Mouse (Mus musculus) central nervous system, embryonic 14 days (tissue): Measurements from ENCODE around the gene Fasn. TPM values are rescaled to one million over a fixed set of nuclear protein-coding genes. Genes with fewer than 3 reads are reported as not detected.

ENCODE experiments used
- polyA plus RNA-seq: library from polyadenylated mRNA; depleted of rRNA; stranded (reverse); fragments of >200 nt; gene quantifications from 2 replicates; pipeline ENCODE4 v1.2.3, GENCODE M21; 2012; rRNA removed

Fasn gene
- 238 and 256 TPM in 2 replicates for polyA plus RNA-seq

GRCm38 (mm10) chr11:120823956-120824786 is at the start of gene Fasn:
Fasn (minus strand) TSS chr11:120824547.

GRCm38 (mm10) chr11:120795756-120796613 is 28.4 kb downstream of the Fasn start, which contains the start of gene Dus1l:
Dus1l (minus strand) TSS chr11:120796403.

GRCm38 (mm10) chr11:120784064-120784791 is 40.1 kb downstream of the Fasn start, which contains the start of the genes Rfng and Gps1:
Rfng (minus strand) TSS chr11:120784207.
Gps1 (plus strand) TSS chr11:120784272.

GRCm38 (mm10) chr11:120762672-120763041 is 61.7 kb downstream of the Fasn start, which contains the start of gene Hmga1b:
Hmga1b (plus strand) TSS chr11:120762794.

Other genes with a start within 250 kb of the Fasn start
- 455 and 517 TPM in 2 replicates for gene Arhgdia, start 242.9 kb downstream of the Fasn start, polyA plus RNA-seq
- 136 and 151 TPM in 2 replicates for gene Alyref, start 226.2 kb downstream of the Fasn start, polyA plus RNA-seq
- gene Anapc11, start 226.1 kb downstream of the Fasn start, polyA plus RNA-seq, result 168 and 170 TPM in 2 replicates
- 0.73 and 1.2 TPM in 2 replicates for gene Npb, start 216.1 kb downstream of the Fasn start, polyA plus RNA-seq
- 272 and 279 TPM in 2 replicates for gene Pcyt2, start 206.6 kb downstream of the Fasn start, polyA plus RNA-seq
- gene Sirt7, start 199.3 kb downstream of the Fasn start, polyA plus RNA-seq, result 74.5 and 74.8 TPM in 2 replicates
- 52.3 and 57.4 TPM in 2 replicates for gene Mafg, start 190.9 kb downstream of the Fasn start, polyA plus RNA-seq
- 22.8 and 29.0 TPM in 2 replicates for gene Pycr1, start 180.8 kb downstream of the Fasn start, polyA plus RNA-seq
- 0.11 and 0.58 TPM in 2 replicates for gene Myadml2, start 176.4 kb downstream of the Fasn start, polyA plus RNA-seq
- gene Notum, start 163.4 kb downstream of the Fasn start, polyA plus RNA-seq, result 1.9 and 3.2 TPM in 2 replicates
- 88.0 and 94.4 TPM in 2 replicates for gene Aspscr1, start 151.6 kb downstream of the Fasn start, polyA plus RNA-seq
- gene Cenpx, start 110.8 kb downstream of the Fasn start, polyA plus RNA-seq, result 71.4 and 77.3 TPM in 2 replicates
- 125 and 127 TPM in 2 replicates for gene Lrrc45, start 110.6 kb downstream of the Fasn start, polyA plus RNA-seq
- 346 and 390 TPM in 2 replicates for gene Rac3, start 103.1 kb downstream of the Fasn start, polyA plus RNA-seq
- 11.1 and 11.3 TPM in 2 replicates for gene Dcxr, start 97.3 kb downstream of the Fasn start, polyA plus RNA-seq
- 0.57 and 5.7 TPM in 2 replicates for gene Cbr2, start 92.4 kb downstream of the Fasn start, polyA plus RNA-seq
- gene Hmga1b, start 61.8 kb downstream of the Fasn start, polyA plus RNA-seq, result 1.6 and 1.7 TPM in 2 replicates
- 103 and 114 TPM in 2 replicates for gene Rfng, start 40.3 kb downstream of the Fasn start, polyA plus RNA-seq
- 278 and 290 TPM in 2 replicates for gene Gps1, start 40.3 kb downstream of the Fasn start, polyA plus RNA-seq
- gene Dus1l, start 28.1 kb downstream of the Fasn start, polyA plus RNA-seq, result 48.0 and 49.8 TPM in 2 replicates
- gene Ccdc57, start 108.3 kb upstream of the Fasn start, polyA plus RNA-seq, result 7.8 and 8.2 TPM in 2 replicates
- gene Slc16a3, start 123.9 kb upstream of the Fasn start, polyA plus RNA-seq, result 12.3 and 15.4 TPM in 2 replicates
- gene Csnk1d, start 166.8 kb upstream of the Fasn start, polyA plus RNA-seq, result 181 and 183 TPM in 2 replicates
- 0.07 and 0.33 TPM in 2 replicates for gene Cd7, start 214.9 kb upstream of the Fasn start, polyA plus RNA-seq
- gene Sectm1b, start 239.0 kb upstream of the Fasn start, polyA plus RNA-seq, result not detected in 2 replicates